Mouse (Mus musculus) G1E (cell line): ENCODE measurements at regions not wholly inside any gene's neighbourhood (a gene's known extent, or its start where the extent isn't known, plus 50 kb on each side); places are given as distances from the start of the nearest gene placed in this dataset.

Experiments used
- ATAC-seq: 2 replicates; pipeline ENCODE4 v1.8.0; 2016; ENCODE audit warnings: mild to moderate bottlenecking; ENCODE audit not compliant: insufficient number of reproducible peaks, poor library complexity, low FRiP score, severe bottlenecking; ENCODE audit errors: extremely low read depth
- DNase-seq: peaks from one replicate; pipeline ENCODE4 v3.0.0; 2012; ENCODE audit warnings: low spot score
- H3K27me3 ChIP-seq: 2 replicates; pipeline ENCODE4 v1.6.1; 2012; ENCODE audit warnings: mild to moderate bottlenecking, low read length, inconsistent platforms; ENCODE audit not compliant: insufficient read depth
- H3K36me3 ChIP-seq: replicated peaks from 2 replicates; pipeline ENCODE3; 2012; ENCODE audit warnings: mild to moderate bottlenecking, inconsistent platforms
- H3K4me1 ChIP-seq: 2 replicates; pipeline ENCODE4 v1.6.1; 2012; ENCODE audit warnings: low read depth, low read length, inconsistent platforms, mixed read lengths; ENCODE audit not compliant: insufficient read depth
- H3K4me3 ChIP-seq: 2 replicates; pipeline ENCODE4 v1.5.1; 2012; ENCODE audit warnings: low read depth, mild to moderate bottlenecking, inconsistent platforms, low read length, moderate library complexity, mixed read lengths
- H3K9me3 ChIP-seq: replicated peaks from 2 replicates; pipeline ENCODE4 v1.6.1; 2012; ENCODE audit warnings: inconsistent platforms
- CTCF ChIP-seq: IDR thresholded peaks from 2 replicates; pipeline ENCODE4 v1.5.1; 2012; ENCODE audit warnings: low read depth, low read length, inconsistent platforms, mixed read lengths
- GATA1 ChIP-seq: IDR thresholded peaks from 2 replicates; pipeline ENCODE4 v1.6.1; 2012; ENCODE audit warnings: borderline replicate concordance, low read length, inconsistent platforms, mixed read lengths
- GATA2 ChIP-seq: IDR thresholded peaks from 2 replicates; pipeline ENCODE4 v1.6.1; 2012; ENCODE audit warnings: low read depth, low read length, inconsistent platforms, borderline replicate concordance
- POLR2AphosphoS5 ChIP-seq: IDR thresholded peaks from 2 replicates; pipeline ENCODE4 v1.6.1; 2012; ENCODE audit warnings: low read depth, low read length, inconsistent platforms; ENCODE audit not compliant: insufficient replicate concordance
- TAL1 ChIP-seq: conservative IDR thresholded peaks from 2 replicates; pipeline ENCODE4 v1.6.1; 2012; ENCODE audit warnings: low read depth, low read length, inconsistent platforms, mixed read lengths

DNA sequence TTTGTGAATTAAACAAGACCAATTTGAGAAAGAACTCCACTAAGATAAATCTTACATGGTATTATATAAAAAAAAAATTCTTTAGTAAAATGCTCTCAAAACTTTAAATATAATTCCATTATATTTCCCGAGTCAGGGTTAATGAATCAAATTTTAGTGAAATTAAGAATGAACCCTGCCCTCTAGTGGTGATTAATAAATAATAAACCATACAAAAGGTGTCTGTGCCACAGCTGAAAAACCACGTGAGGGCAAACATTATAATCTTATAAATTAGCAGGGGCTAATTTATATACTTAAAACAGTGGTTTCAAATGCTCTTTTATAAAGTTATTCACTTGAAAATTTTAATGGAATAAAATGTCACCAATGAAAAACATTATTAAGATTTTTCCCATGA lies 1087.4 kb upstream of the Prmt6 start:
- Histone ChIP-seq H3K36me3 (no peaks in the 10 kb centered on the region), H3K27me3 (no peaks in the 10 kb centered on the region), H3K9me3 (no peaks in the 10 kb centered on the region), H3K4me1 (no peaks in the 10 kb centered on the region), H3K4me3 (no peak overlapping the region)
- TF ChIP-seq GATA2 (no peak), TAL1 (no peak), GATA1 (no peak), POLR2AphosphoS5 (no peak), CTCF (no peak)
- ATAC-seq (no peak), DNase-seq (no peak)

- H3K9me3 ChIP-seq, result peaks cover 3% of the 10 kb centered on the region
- DNase-seq, result no peak
- no peaks in the 10 kb centered on the region for H3K4me1 ChIP-seq
- no peaks in the 10 kb centered on the region for H3K27me3 ChIP-seq
- TF ChIP-seq TAL1, result no peak
- TF ChIP-seq GATA1, result no peak
- no peak for TF ChIP-seq CTCF
- no peak for TF ChIP-seq GATA2
- TF ChIP-seq POLR2AphosphoS5, result no peak
- H3K4me3 ChIP-seq, result no peak overlapping the region
- ATAC-seq, result no peak
- H3K36me3 ChIP-seq, result no peaks in the 10 kb centered on the region
Measured at GRCm38 (mm10) chr3:111291018-111291538, 1040.3 kb upstream of the Prmt6 start.

DNA sequence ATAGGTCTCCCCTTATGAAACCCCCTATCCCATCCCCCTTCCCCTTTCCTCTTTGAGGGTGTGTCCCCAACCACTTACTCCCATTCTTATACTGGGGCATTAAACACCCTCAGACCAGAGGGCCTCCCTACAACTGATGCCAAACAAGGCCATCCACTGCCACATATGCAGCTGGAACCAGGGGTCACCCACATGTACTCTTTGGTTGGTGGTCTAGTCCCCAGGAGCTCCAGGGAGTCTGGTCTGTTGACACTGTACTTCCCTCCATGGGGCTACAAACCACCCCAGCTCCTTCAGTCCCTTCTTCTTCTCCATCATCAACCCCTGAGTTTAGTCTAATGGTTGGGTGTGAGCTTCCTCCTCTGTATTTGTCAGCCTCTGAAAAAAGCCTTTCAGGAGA lies 1030.8 kb upstream of the Prmt6 start:
- DNase-seq (no peak), ATAC-seq (no peak)
- TF ChIP-seq CTCF (no peak), POLR2AphosphoS5 (no peak), GATA1 (no peak), GATA2 (no peak), TAL1 (no peak)
- Histone ChIP-seq H3K27me3 (no peaks in the 10 kb centered on the region), H3K4me1 (no peaks in the 10 kb centered on the region), H3K36me3 (no peaks in the 10 kb centered on the region), H3K9me3 (no peaks in the 10 kb centered on the region), H3K4me3 (no peak overlapping the region)
